Mouse (Mus musculus) cerebellum, adult 9-10 months (tissue): ENCODE results near the gene Clip4.

ENCODE experiments used
- DNase-seq: peaks from one replicate; pipeline ENCODE4 v3.0.0; 2022

Gene Clip4

GRCm38 (mm10) chr17:71795521-71796205, 27.4 kb downstream of the Clip4 start:
- DNase-seq: no peak

- no peak for DNase-seq
Measured at GRCm38 (mm10) chr17:71803456-71803855, 35.2 kb downstream of the Clip4 start.

GRCm38 (mm10) chr17:71803876-71804275, 35.6 kb downstream of the Clip4 start:
- DNase-seq: no peak

GRCm38 (mm10) chr17:71811070-71811469, 42.8 kb downstream of the Clip4 start:
- DNase-seq: no peak

- no peak for DNase-seq
Measured at GRCm38 (mm10) chr17:71816136-71816864, 48.0 kb downstream of the Clip4 start.

- no peak for DNase-seq
Measured at GRCm38 (mm10) chr17:71823622-71824306, 55.5 kb downstream of the Clip4 start.

GRCm38 (mm10) chr17:71826603-71827002, 58.3 kb downstream of the Clip4 start:
- no peak for DNase-seq

GRCm38 (mm10) chr17:71827627-71828026, 59.4 kb downstream of the Clip4 start:
- no peak for DNase-seq

GRCm38 (mm10) chr17:71828647-71829414, 60.6 kb downstream of the Clip4 start:
- DNase-seq: no peak

GRCm38 (mm10) chr17:71831960-71832359, 63.7 kb downstream of the Clip4 start:
- no peak for DNase-seq

GRCm38 (mm10) chr17:71862184-71862583, 93.9 kb downstream of the Clip4 start:
- no peak for DNase-seq

GRCm38 (mm10) chr17:71862895-71863294, 94.6 kb downstream of the Clip4 start:
- no peak for DNase-seq

- DNase-seq: no peak
Measured at GRCm38 (mm10) chr17:71864039-71864438, 95.8 kb downstream of the Clip4 start.

GRCm38 (mm10) chr17:71865437-71865836, 97.2 kb downstream of the Clip4 start:
- no peak for DNase-seq

GRCm38 (mm10) chr17:71867892-71868291, 99.6 kb downstream of the Clip4 start:
- no peak for DNase-seq

GRCm38 (mm10) chr17:71868828-71869227, 100.6 kb downstream of the Clip4 start:
- no peak for DNase-seq

- no peak for DNase-seq
Measured at GRCm38 (mm10) chr17:71869372-71870231, 101.3 kb downstream of the Clip4 start.

- no peak for DNase-seq
Measured at GRCm38 (mm10) chr17:71870232-71870621, 102.0 kb downstream of the Clip4 start.

GRCm38 (mm10) chr17:71870641-71871040, 102.4 kb downstream of the Clip4 start:
- no peak for DNase-seq

GRCm38 (mm10) chr17:71871981-71872380, 103.7 kb downstream of the Clip4 start:
- no peak for DNase-seq

- peak; percentile 3 for DNase-seq
Measured at GRCm38 (mm10) chr17:71872976-71873375, 104.7 kb downstream of the Clip4 start.

GRCm38 (mm10) chr17:71874077-71874476, 105.8 kb downstream of the Clip4 start:
- peak; percentile 32 for DNase-seq
